Mouse (Mus musculus) left cerebral cortex, adult 6 months (tissue): ENCODE data around the gene Uck1. TPM values are rescaled to one million over a fixed set of nuclear protein-coding genes. Genes with fewer than 3 reads are reported as not detected.

Source experiments
- long read RNA-seq, 2 experiments: library from polyadenylated mRNA; unstranded; transcript quantifications; one replicate each; pipeline ENCODE4 v2.0.0; 2019 to 2020
- polyA plus RNA-seq: library from polyadenylated mRNA; unstranded; fragments of <200 nt; fragmentation: Nextera tagmentation; gene quantifications from 2 replicates; pipeline ENCODE4 v1.2.3, GENCODE M21; 2021

The Uck1 gene
- polyA plus RNA-seq: 29.9 and 37.2 TPM in 2 replicates
- long read RNA-seq, experiment 1, transcript Uck1-201 (7 exons, 2,005 nt): major isoform, 293 of 321 reads
- long read RNA-seq, experiment 1, partial matches to known transcripts: 11 of 321 reads
- long read RNA-seq, experiment 1, other reads (novel, unspliced or antisense): 17 of 321 reads
- long read RNA-seq, experiment 2, transcript Uck1-201 (7 exons, 2,005 nt): major isoform, 50 of 58 reads
- long read RNA-seq, experiment 2, partial matches to known transcripts: 2 of 58 reads
- long read RNA-seq, experiment 2, other reads (novel, unspliced or antisense): 6 of 58 reads

DNA sequence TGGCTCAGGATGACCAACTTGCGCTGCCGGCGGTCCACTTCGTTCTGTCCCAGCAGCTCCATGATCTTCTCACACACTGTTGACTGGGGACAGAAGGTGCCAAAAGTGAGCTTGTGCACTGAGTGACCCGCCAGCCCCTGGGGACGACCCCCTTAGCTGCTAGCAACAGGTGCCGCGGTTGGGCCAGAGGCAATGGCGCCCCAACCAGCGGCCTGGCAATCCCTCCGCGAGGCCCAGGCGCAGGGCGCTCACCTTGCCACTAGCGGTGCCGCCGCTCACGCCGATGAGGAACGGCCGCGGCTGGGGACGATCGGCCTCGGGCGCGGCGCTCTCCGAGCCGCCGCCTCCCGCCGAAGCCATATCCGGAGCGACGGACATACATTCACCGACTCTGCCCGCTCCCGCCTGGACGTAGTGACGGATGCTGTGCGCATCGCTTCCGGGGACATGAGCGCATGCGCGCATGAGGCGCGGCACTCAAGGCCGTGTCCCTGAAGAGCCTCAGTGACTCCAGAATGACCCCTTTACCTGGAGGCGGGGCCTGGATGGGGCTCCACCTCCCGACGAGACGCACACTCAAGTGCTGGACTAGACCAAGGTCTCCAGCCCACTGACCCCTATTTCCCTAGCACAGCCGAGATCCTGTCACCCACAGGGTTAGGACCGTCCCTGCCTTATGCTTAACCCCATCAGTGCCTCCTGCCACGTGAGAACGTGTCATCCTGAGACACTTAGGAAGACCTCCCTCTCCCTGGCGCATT is at the start of gene Uck1:
TSS of gene Uck1 (minus strand) at position 503 of the 761 bp plus-strand sequence.

DNA sequence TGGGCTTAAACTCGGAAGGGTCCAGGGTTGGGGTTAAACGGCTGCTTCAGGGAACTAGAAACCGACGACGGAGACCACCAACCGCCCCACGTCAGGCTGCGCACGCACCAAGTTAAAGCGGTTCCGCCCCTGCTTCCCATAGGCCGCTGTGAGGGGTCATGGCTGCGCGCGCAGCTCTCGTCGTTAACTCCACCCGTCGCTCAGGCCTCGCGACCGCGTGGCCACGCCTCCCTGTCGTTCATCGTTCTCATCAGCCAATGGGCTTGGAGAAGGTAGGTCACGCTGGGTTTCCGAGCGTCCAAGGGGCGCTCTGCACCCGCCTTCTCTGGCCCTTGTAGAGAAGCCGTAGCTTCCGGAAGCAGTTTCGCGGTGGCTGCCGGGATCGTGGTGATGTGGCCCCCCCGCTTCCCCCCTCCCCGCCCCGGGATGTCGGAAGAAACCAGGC is 28.0 kb upstream of the Uck1 start, which contains the start of gene Swi5:
TSS of gene Swi5 (minus strand) at position 153 of the 445 bp plus-strand sequence.

DNA sequence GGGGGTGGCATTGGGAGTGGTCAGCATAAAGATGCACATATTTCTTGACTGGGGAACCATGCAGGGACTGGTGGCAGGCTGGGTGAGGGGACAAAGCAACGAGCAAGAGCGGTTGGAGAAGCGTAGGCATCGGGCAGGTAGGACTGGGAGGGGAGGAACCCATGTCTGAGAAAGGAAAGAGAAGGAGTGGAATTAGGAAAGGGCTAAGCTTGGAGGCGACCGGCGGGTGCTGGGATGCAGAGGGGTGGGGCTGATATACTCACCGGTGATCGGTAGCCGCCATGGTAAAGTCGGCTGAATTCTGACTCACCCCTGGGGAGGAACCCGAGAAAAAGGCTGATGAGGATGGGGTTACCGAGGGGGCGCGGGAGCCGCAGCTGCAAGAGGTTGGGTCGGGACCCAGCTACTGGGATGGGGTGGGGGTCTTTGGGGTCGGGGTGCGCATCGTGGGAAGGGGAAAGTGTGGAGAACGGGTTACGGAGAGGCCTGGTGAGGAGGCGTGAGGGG is 27.4 kb upstream of the Uck1 start, which contains the start of gene Golga2:
TSS of gene Golga2 (plus strand) at position 51 of the 507 bp plus-strand sequence.

DNA sequence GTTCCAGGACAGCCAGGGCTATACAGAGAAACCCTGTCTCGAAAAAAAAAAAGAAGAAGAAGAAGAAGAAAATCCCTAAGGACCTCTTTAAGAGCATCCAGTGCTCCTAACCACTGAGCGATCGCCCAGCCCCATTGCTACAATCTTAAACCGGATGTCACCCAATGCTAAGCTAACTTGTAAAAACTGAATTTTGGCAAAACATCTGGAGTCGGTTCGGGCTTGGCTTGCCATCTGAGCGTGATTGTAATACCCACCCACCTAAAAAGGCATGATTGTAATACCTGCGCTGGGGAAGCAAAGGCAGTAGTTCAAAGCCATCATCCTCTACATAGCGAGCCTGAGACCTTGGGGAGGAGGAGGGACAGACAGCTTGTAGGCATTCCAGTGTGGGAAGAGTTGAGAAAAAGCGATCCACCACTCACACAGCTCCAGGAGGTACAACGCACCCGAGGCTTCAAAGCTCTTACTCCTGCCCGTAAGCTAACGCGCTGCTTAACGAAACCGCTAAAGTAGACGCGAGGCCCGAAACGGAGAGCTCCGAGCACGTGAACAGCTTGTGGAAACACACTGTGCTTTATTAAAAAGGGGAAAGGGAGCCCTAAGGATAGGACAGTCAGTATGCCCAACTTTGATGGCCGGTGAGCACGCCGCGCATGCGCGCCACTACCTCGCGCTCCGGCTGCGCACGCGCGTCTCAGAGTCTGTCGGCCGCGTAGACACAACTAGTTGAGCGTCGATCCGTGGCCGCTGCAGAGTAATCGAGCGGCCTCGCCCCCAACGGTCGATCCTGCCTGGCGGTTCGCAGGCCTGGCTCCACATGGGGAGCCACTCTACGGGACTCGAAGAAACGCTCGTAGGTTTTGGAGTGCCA is 23.8 kb downstream of the Uck1 start, which contains the start of gene Pomt1:
TSS of gene Pomt1 (plus strand) at position 705 of the 874 bp plus-strand sequence.

Other genes with a start within 250 kb of the Uck1 start
- 0.61 and 1.9 TPM in 2 replicates for gene Fam78a, start 175.3 kb downstream of the Uck1 start, polyA plus RNA-seq
- 38.6 and 46.8 TPM in 2 replicates for gene Plpp7, start 164.6 kb downstream of the Uck1 start, polyA plus RNA-seq
- 28.9 and 41.1 TPM in 2 replicates for gene Prrc2b, start 109.1 kb downstream of the Uck1 start, polyA plus RNA-seq
- 7.7 and 8.6 TPM in 2 replicates for gene Pomt1, start 23.6 kb downstream of the Uck1 start, polyA plus RNA-seq
- 22.9 and 25.4 TPM in 2 replicates for gene Golga2, start 27.2 kb upstream of the Uck1 start, polyA plus RNA-seq
- gene Swi5, start 27.9 kb upstream of the Uck1 start, polyA plus RNA-seq: 187 and 257 TPM in 2 replicates
- gene Ciz1, start 92.2 kb upstream of the Uck1 start, polyA plus RNA-seq: 18.2 and 22.3 TPM in 2 replicates
- gene Dnm1, start 93.2 kb upstream of the Uck1 start, polyA plus RNA-seq: 192 and 259 TPM in 2 replicates
- gene 1110008P14Rik, start 121.8 kb upstream of the Uck1 start, polyA plus RNA-seq: 1,229 and 1,329 TPM in 2 replicates
- 0.48 TPM in 1 of 2 replicates, not detected in the other for gene Lcn2, start 128.1 kb upstream of the Uck1 start, polyA plus RNA-seq
- gene Ptges2, start 135.7 kb upstream of the Uck1 start, polyA plus RNA-seq: 16.4 and 56.6 TPM in 2 replicates
- gene Naif1, start 190.3 kb upstream of the Uck1 start, polyA plus RNA-seq: 2.7 and 3.6 TPM in 2 replicates
- 26.0 and 30.4 TPM in 2 replicates for gene Slc25a25, start 191.3 kb upstream of the Uck1 start, polyA plus RNA-seq